Mouse (Mus musculus): Measurements from ENCODE around the gene Klhl42. TPM values are rescaled to one million over a fixed set of nuclear protein-coding genes. Genes with fewer than 3 reads are reported as not detected.
A peak's percentile ranks its signal among the peaks of the same experiment; 100 is the strongest.

The Klhl42 gene
- polyA plus RNA-seq, 1 experiment from 2014 or later = 6.8 TPM

DNA sequence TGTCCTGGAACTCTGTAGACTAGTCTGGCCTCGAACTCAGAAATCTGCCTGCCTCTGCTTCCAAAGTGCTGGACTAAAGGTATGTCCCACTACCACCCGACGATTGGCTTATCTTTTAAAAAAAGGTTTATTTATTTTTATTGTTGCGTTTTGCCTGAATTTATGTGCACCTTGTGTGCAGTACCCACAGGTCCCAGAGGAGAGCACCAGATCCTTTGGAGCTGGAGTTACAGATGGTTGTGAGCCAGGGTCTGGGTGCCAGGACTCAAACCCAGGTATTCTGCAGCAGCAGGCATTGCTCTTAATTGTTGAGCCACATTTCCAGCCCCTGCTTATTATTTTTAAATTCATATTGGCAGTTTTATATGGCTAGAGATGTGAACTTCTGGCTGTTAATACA is 4.9 kb downstream of the Klhl42 start:
- no peak overlapping the region for H3K27ac ChIP-seq (ENCODE audit: low read depth, low read length)
- no peak overlapping the region for H3K4me3 ChIP-seq (ENCODE audit: low read depth, low read length)
- H3K9ac ChIP-seq (ENCODE audit: low read depth, low read length) = no peak overlapping the region
- H3K4me1 ChIP-seq (replicated peaks; ENCODE audit: control insufficient read depth, insufficient read depth, low read length) = peaks cover 8% of the 10 kb centered on the region
- H3K9me3 ChIP-seq (ENCODE audit: control insufficient read depth, low read length) = no peaks in the 10 kb centered on the region
- no peaks in the 10 kb centered on the region for H3K27me3 ChIP-seq (replicated peaks; ENCODE audit: control insufficient read depth, insufficient read depth, low read length)
- no peak overlapping the region for H3K4me2 ChIP-seq
- DNase-seq (ENCODE audit: low spot score) = no peak
- H3K36me3 ChIP-seq (ENCODE audit: control insufficient read depth, insufficient read depth, low read length) = peaks cover 3% of the 10 kb centered on the region; the same call in 1 of the 2 replicates
- no peak for ATAC-seq (replicated peaks; ENCODE audit: low FRiP score)
- 86% methylated on average over 4 of the region's 4 CpGs for WGBS

DNA sequence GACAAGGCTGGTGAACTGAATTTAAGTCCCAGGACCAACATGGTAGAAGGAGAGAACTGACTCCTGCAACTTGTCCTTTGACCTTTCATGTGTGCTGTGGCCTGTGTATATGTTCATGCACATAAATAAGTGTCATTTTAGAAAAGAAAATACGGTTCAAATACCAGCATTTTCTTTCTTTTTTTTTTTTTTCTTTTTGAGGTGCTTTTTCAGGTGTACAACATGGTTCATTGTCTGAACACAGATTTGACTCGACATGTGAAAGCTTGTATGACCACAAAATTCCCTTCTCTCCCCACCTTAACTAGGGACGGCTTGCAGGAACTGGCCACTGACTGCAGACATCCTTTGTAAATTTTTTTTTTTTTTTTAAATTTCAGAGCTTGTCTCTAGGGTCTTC is 5.8 kb downstream of the Klhl42 start:
- H3K4me3 ChIP-seq (ENCODE audit: low read depth, low read length) = no peak overlapping the region
- 83% methylated on average over 3 of the region's 3 CpGs for WGBS
- H3K27me3 ChIP-seq (replicated peaks; ENCODE audit: control insufficient read depth, insufficient read depth, low read length) = no peaks in the 10 kb centered on the region
- H3K9ac ChIP-seq (ENCODE audit: low read depth, low read length) = no peak overlapping the region
- H3K4me2 ChIP-seq = no peak overlapping the region
- ATAC-seq (replicated peaks; ENCODE audit: low FRiP score) (no peak), DNase-seq (ENCODE audit: low spot score) (no peak)
- peaks cover 8% of the 10 kb centered on the region for H3K4me1 ChIP-seq (replicated peaks; ENCODE audit: control insufficient read depth, insufficient read depth, low read length)
- no peak overlapping the region for H3K27ac ChIP-seq (ENCODE audit: low read depth, low read length)
- H3K9me3 ChIP-seq (ENCODE audit: control insufficient read depth, low read length) = no peaks in the 10 kb centered on the region
- peaks cover 3% of the 10 kb centered on the region; the same call in 1 of the 2 replicates for H3K36me3 ChIP-seq (ENCODE audit: control insufficient read depth, insufficient read depth, low read length)

DNA sequence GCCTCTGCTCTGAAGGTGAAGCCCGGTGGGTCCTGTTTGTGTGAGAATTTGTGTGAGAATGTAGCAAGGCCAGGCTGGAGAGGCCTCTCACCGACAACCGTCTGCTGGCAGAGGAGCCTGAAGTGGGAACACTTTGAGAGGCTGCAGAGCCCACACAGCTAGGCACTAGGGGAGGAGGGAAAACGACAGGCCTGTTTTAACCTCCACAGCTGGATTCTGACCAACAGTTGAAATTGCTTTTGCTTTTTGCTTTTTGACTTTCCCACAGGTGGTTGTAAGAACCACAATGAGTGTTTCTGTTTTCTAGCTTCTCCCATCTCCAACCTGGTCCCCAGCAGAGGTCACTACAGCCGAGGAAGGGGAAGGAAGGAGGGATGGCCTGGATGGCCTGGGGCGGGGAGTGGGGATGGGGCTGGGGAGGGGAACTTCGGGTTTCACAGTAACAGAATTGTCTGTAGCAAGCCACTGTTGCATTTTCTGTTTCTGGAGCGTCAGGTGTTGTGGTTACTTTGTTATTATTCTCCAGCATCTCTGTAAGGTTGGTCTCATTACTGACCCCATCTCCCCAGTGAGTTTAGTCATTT is 6.3 kb downstream of the Klhl42 start:
- Histone ChIP-seq H3K9me3 (ENCODE audit: control insufficient read depth, low read length) (no peaks in the 10 kb centered on the region), H3K27ac (ENCODE audit: low read depth, low read length) (no peak overlapping the region), H3K4me3 (ENCODE audit: low read depth, low read length) (no peak overlapping the region), H3K27me3 (replicated peaks; ENCODE audit: control insufficient read depth, insufficient read depth, low read length) (no peaks in the 10 kb centered on the region), H3K4me2 (no peak overlapping the region), H3K9ac (ENCODE audit: low read depth, low read length) (no peak overlapping the region), H3K4me1 (replicated peaks; ENCODE audit: control insufficient read depth, insufficient read depth, low read length) (peaks cover 8% of the 10 kb centered on the region), H3K36me3 (ENCODE audit: control insufficient read depth, insufficient read depth, low read length) (peaks cover 5% of the 10 kb centered on the region; the same call in 1 of the 2 replicates)
- DNase-seq (ENCODE audit: low spot score) (no peak), ATAC-seq (replicated peaks; ENCODE audit: low FRiP score) (no peak)
- WGBS = 63% methylated on average over 8 of the region's 8 CpGs

DNA sequence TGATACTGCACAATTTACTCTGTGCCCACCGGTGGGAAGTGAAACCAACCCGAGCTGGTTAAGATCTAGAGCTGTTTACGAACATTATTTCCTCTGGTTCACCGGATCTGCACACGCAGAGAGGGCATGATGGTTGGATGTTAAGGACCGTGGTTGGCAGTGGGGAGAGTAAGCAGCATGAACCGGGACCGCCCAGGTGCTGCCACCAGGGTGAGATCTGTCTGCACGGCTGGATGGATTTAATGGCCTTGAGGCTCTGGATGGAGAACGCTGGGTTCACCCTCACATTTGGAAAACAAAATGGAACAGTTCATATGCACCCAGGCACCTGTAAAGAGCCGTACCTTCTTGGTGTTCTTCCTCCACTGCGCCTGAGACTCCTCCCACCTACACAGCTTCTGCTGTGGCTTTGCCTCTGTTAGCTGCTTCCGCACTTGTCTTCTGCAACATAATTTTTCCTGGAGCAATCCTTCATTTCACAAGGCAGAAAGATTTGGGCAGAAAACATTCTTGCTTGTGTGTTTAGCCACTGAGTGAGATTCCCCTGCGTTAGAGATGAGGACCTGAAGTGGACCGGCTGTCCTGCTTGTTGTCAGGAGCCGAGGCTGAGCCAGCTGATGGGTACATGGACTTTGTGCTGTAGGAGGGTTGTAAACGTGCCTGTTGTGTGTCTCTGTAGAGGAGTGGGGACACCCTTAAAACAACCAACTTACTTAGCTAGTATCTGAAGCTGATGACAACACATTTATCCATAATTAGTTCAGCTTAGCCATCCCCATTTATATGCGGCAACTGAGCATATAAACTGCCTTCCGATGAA is 8.5 kb downstream of the Klhl42 start:
- H3K27ac ChIP-seq (ENCODE audit: low read depth, low read length) = no peak overlapping the region
- 82% methylated on average over 19 of the region's 19 CpGs for WGBS
- 0 out of 2 replicates have a peak, but pooled peaks cover under 1% of the 10 kb centered on the region for H3K4me1 ChIP-seq (replicated peaks; ENCODE audit: control insufficient read depth, insufficient read depth, low read length)

DNA sequence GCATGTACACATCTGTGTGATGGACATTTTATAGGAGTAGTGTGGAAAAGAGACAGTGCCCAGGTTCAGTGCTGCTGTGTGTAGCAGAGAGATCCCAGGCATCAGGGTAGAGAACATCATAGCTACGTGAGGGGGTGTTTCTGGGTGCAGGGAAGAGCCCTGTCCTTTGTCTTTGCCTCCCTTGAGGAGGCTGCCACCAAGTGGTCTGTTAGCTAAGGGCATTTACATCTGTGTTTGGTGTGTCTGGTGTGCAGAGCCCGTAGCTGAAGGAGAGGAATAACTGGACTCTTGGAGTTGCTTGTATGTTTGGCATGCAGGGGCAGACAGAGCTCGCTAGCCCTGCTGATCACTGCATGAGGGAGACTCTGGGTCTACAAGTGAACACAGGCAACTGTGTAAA is 11.1 kb downstream of the Klhl42 start:
- no peak overlapping the region for H3K4me3 ChIP-seq (ENCODE audit: low read depth, low read length)
- no peak overlapping the region for H3K27ac ChIP-seq (ENCODE audit: low read depth, low read length)
- H3K27me3 ChIP-seq (replicated peaks; ENCODE audit: control insufficient read depth, insufficient read depth, low read length) = no peaks in the 10 kb centered on the region
- H3K4me1 ChIP-seq (replicated peaks; ENCODE audit: control insufficient read depth, insufficient read depth, low read length) = no peaks in the 10 kb centered on the region
- ATAC-seq (replicated peaks; ENCODE audit: low FRiP score) = no peak
- no peak overlapping the region for H3K4me2 ChIP-seq
- no peak overlapping the region for H3K9ac ChIP-seq (ENCODE audit: low read depth, low read length)
- H3K9me3 ChIP-seq (ENCODE audit: control insufficient read depth, low read length) = no peaks in the 10 kb centered on the region
- 87% methylated on average over 3 of the region's 3 CpGs for WGBS
- H3K36me3 ChIP-seq (ENCODE audit: control insufficient read depth, insufficient read depth, low read length) = peaks cover 7% of the 10 kb centered on the region; the same call in 1 of the 2 replicates
- no peak for DNase-seq (ENCODE audit: low spot score)

More for the DNA sequence above, 8.5 kb downstream of the Klhl42 start:
- Histone ChIP-seq H3K36me3 (ENCODE audit: control insufficient read depth, insufficient read depth, low read length) (peaks cover 7% of the 10 kb centered on the region; the same call in 1 of the 2 replicates), H3K27me3 (replicated peaks; ENCODE audit: control insufficient read depth, insufficient read depth, low read length) (no peaks in the 10 kb centered on the region), H3K4me3 (ENCODE audit: low read depth, low read length) (no peak overlapping the region), H3K9me3 (ENCODE audit: control insufficient read depth, low read length) (no peaks in the 10 kb centered on the region), H3K9ac (ENCODE audit: low read depth, low read length) (no peak overlapping the region), H3K4me2 (no peak overlapping the region)
- ATAC-seq (replicated peaks; ENCODE audit: low FRiP score) = no peak
- no peak for DNase-seq (ENCODE audit: low spot score)

DNA sequence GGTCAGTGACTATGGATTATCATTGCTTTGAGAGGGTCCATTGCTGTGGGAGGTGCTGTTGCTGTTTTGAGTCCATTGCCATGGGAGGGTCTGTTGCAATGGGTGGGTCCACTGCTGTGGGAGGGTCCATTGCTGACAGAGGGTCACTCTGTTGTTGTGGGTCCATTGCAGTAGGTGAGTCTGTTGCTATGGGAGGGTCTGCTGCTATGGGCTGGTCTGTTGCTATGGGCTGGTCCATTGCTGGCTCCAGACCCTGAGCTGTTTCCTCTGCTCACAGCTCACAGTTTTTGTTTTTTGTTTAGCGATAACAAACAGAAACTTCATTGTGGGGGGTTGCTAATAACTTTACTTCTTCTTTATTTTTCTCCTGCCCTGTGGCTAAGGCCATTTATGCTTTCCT is 14.3 kb downstream of the Klhl42 start:
- Histone ChIP-seq H3K4me1 (replicated peaks; ENCODE audit: control insufficient read depth, insufficient read depth, low read length) (no peaks in the 10 kb centered on the region), H3K4me3 (ENCODE audit: low read depth, low read length) (no peak overlapping the region), H3K36me3 (ENCODE audit: control insufficient read depth, insufficient read depth, low read length) (peaks cover 13% of the 10 kb centered on the region), H3K9me3 (ENCODE audit: control insufficient read depth, low read length) (no peaks in the 10 kb centered on the region), H3K4me2 (no peak overlapping the region), H3K27me3 (replicated peaks; ENCODE audit: control insufficient read depth, insufficient read depth, low read length) (no peaks in the 10 kb centered on the region), H3K9ac (ENCODE audit: low read depth, low read length) (no peak overlapping the region), H3K27ac (ENCODE audit: low read depth, low read length) (no peak overlapping the region)
- DNase-seq (ENCODE audit: low spot score) (no peak), ATAC-seq (replicated peaks; ENCODE audit: low FRiP score) (peak; percentile 9; the same call in 1 of the 2 replicates)
- WGBS = 96% methylated on average over 1 of the region's 1 CpGs

DNA sequence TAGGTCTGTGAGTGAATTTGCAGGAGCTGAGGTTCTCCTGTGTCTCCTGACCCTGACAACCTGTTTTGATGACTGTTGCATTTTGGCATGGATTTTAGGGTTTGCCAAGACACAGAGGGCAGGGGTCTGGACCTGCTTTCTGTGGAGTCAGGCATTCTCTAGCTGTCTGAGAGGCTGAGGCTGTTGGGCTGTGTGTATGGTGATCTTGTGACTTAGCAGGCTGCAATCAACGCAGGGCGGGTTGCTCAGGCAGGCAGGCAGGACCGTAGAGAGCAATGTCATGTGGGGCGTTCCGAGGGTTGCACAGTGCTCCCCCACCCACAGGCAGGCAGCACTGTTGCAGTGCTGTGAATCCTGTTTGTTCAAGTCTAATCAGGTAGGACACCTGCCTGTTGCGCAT is 15.5 kb downstream of the Klhl42 start:
- DNase-seq (ENCODE audit: low spot score) (no peak), ATAC-seq (replicated peaks; ENCODE audit: low FRiP score) (no peak)
- Histone ChIP-seq H3K9ac (ENCODE audit: low read depth, low read length) (no peak overlapping the region), H3K9me3 (ENCODE audit: control insufficient read depth, low read length) (no peaks in the 10 kb centered on the region), H3K4me3 (ENCODE audit: low read depth, low read length) (no peak overlapping the region), H3K4me1 (replicated peaks; ENCODE audit: control insufficient read depth, insufficient read depth, low read length) (no peaks in the 10 kb centered on the region), H3K36me3 (ENCODE audit: control insufficient read depth, insufficient read depth, low read length) (peaks cover 13% of the 10 kb centered on the region), H3K27ac (ENCODE audit: low read depth, low read length) (no peak overlapping the region), H3K4me2 (no peak overlapping the region), H3K27me3 (replicated peaks; ENCODE audit: control insufficient read depth, insufficient read depth, low read length) (no peaks in the 10 kb centered on the region)
- WGBS = 97% methylated on average over 6 of the region's 6 CpGs

DNA sequence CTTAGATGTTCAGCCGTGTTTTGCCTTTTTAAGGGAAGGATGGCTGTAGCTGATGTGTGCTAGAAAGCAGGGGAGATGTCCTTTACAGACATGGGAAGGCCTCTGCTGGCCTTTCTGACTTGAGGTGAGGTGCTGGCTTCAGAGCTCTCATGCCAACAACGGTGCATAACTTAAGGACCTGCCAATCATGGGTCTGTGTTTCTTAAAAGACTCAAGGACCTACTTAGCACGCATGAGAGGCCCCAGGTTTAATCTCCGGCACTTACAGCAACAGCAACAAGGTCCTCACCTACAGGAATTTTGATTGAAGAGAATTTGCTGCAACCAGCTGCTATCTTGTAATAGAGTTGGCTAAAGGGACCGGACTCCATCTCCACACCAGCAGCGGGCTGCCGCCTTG is 18.1 kb downstream of the Klhl42 start:
- DNase-seq (ENCODE audit: low spot score) (no peak), ATAC-seq (replicated peaks; ENCODE audit: low FRiP score) (no peak)
- Histone ChIP-seq H3K36me3 (ENCODE audit: control insufficient read depth, insufficient read depth, low read length) (peaks cover 16% of the 10 kb centered on the region), H3K27ac (ENCODE audit: low read depth, low read length) (no peak overlapping the region), H3K4me3 (ENCODE audit: low read depth, low read length) (no peak overlapping the region), H3K27me3 (replicated peaks; ENCODE audit: control insufficient read depth, insufficient read depth, low read length) (no peaks in the 10 kb centered on the region), H3K4me1 (replicated peaks; ENCODE audit: control insufficient read depth, insufficient read depth, low read length) (no peaks in the 10 kb centered on the region), H3K9ac (ENCODE audit: low read depth, low read length) (no peak overlapping the region), H3K9me3 (ENCODE audit: control insufficient read depth, low read length) (no peaks in the 10 kb centered on the region), H3K4me2 (no peak overlapping the region)
- WGBS = 90% methylated on average over 7 of the region's 7 CpGs

DNA sequence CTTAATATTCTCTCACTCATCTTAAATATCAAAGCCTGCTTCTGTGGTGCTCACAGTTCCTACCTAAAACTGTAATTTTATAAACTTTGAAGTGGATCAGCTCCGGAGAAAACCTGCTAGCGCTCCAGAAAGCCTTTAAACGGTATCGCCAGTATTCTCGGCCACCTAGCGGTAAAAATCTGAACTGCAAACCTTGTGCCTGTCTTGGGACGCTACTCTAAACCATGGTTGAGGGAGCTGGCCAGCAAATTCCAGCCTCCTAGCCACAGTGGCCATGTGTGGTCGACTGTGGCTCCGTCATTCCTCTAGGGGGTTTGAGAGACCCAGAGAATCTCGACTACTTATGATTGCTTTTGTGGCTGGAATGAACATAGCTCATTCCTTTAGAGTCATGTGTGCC is 25.4 kb downstream of the Klhl42 start:
- Histone ChIP-seq H3K9me3 (ENCODE audit: control insufficient read depth, low read length) (no peaks in the 10 kb centered on the region), H3K4me3 (ENCODE audit: low read depth, low read length) (no peak overlapping the region), H3K9ac (ENCODE audit: low read depth, low read length) (no peak overlapping the region), H3K4me2 (no peak overlapping the region), H3K27me3 (replicated peaks; ENCODE audit: control insufficient read depth, insufficient read depth, low read length) (no peaks in the 10 kb centered on the region), H3K27ac (ENCODE audit: low read depth, low read length) (no peak overlapping the region), H3K4me1 (replicated peaks; ENCODE audit: control insufficient read depth, insufficient read depth, low read length) (no peaks in the 10 kb centered on the region), H3K36me3 (ENCODE audit: control insufficient read depth, insufficient read depth, low read length) (0 out of 2 replicates have a peak, but pooled peaks cover 7% of the 10 kb centered on the region)
- DNase-seq (ENCODE audit: low spot score) = peak; percentile 57
- 8% methylated on average over 10 of the region's 10 CpGs for WGBS
- no peak for ATAC-seq (replicated peaks; ENCODE audit: low FRiP score)
